Mouse (Mus musculus) gastrocnemius, adult 8-10 months (tissue): ENCODE results near the gene P2ry13. TPM values are rescaled to one million over a fixed set of nuclear protein-coding genes. Genes with fewer than 3 reads are reported as not detected.

Experiments used
- DNase-seq, 2 experiments: peaks; one replicate each; pipeline ENCODE4 v3.0.0; 2022; ENCODE audit warnings: low spot score in 2 of 2
- total RNA-seq, 4 experiments: library from RNA; stranded (reverse); gene quantifications; 2 replicates each; pipeline ENCODE4 v1.2.4; 2022

The P2ry13 gene
- total RNA-seq, result under 1 TPM in 2 of 4 experiments, not detected in 2; 0.11 to 0.22 TPM

DNA sequence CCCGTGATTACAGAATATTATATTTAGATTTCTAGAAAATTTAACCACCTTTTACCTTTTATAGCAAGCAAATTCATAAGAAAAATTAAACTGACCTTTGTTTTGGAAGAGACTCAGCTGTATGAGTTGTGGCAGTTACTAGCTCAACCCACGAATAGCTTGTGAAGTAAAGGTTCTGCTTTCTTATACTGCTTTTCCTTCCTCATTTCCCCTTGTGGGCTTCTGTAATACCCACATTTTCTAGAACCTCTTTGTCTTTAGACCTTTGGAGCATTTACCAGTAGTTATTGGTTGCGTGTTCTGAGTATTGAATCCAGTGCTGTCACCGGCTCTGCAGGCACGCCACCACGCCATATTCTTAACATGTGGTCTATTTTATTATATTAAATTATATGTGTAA lies at the start of gene P2ry13:
P2ry13 (minus strand) TSS at position 156 of the 400 bp plus-strand sequence.
- no peak for DNase-seq

DNA sequence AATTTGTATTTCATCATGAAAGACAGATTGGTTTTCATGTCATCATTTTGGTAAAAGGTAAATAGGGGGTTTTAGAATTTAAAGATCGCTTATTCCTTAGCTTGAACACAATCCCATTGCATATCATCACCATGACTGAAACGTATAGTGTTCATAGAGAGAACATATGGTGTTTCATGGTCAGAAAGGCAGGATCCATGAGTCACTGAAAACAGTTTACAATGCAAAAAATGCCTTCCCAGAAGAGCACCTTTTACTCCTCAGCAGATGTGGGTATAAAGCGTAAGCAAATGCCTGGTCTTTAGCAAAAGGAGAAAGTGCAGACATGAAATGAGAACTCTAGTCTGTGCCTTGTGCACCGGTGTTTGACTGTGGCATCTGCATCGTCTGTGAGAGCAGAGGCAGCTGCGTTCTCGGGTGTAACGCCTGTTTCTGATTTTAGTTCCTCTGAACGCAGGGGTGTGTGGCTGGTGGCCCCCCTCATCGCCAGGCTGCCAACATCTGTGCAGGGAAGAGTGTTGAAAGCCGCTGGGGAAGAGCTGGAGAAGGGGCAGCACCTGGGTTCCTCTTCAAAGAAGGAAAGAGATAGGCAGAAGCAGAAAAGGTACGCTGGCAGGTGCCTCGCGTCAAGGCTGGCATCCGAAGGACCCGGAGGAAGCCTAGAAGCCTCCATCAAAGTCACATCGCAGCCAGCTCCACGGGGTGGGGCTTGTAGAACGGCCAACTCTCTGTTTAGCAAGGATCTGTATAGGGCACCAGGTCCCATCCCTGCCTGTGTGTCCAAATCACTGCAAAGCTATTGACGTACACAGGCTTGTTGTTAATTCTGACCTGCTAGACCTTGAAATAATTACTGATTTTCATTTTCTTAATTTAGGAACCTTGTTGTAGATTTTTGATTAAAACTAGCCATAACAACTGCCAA lies 47.3 kb upstream of the P2ry13 start:
- no peak for DNase-seq

DNA sequence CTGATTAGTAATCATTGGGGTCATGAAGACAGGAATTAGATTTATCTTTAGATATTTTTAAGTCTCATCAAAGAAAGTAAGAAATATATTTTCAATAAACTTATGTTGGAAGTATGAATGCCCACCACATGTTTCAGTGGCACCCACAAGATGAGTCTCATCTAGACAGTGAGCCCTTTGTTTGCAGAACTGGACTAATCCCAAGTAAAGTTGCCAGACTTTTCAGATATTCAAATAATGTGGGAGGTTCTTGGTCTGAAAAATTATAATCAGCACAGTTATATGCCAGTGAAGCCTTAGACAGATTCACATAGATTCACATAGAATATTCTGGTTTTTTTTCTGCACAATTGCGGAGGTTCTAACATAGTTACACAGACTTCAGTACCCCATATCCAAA lies 39.8 kb upstream of the P2ry13 start:
- no peak for DNase-seq

DNA sequence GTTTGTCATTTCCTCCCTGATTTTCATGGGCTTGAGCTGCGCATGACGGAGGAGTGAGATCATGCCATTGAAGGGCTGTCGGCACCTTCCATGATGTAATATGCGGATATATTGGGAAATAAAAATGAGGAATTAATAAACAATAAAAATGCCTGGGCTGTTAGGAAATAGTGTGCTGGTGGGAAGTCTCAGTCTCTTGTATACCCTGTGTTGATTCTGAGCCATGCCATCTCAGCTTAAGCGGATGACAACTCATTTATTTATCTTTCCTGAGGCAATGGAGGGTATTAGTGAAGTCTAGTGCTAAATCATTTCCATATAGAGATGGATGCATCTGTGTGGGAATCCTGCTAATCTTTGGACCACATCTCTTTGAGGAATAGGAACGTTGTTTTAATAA lies 37.3 kb upstream of the P2ry13 start:
- DNase-seq, result no peak

DNA sequence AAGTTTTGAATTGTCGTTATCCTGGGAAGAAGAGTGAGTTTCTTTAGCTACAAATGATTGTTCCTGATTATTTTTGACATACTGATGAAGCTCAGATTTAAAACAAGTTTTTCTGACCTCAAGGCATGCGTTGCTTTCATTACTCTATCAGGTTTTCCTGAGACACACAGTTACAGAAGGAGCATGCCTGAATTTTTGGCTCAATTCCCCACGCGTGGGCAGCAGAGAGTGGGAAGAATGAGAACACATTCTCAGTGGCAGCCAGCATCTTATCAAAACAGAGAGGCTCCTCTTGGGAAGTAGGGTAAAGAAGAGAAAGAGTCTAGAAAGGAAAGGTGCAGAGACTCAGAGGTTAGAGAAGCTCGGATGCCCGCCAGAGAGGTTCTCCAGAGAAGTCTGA lies 32.7 kb upstream of the P2ry13 start:
- no peak for DNase-seq

DNA sequence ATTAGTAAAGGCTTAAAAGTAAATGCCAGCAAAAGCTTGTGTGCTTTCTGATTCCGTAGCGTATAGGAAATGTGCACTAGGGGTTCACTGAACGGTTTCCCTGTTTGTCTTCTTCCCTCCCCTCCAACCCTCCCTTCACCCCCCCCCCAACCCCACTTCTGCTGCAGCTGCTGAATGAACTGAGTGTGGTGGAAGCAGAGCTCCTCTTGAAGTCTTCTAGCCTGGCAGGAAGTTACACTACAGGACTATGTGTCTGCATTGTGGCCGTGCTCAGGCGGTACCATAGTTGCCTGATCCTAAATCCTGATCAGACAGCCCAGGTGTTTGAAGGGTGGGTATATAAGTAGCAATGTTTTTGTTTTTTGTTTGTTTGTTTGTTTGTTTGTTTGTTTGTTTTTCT lies 24.2 kb upstream of the P2ry13 start:
- no peak for DNase-seq

DNA sequence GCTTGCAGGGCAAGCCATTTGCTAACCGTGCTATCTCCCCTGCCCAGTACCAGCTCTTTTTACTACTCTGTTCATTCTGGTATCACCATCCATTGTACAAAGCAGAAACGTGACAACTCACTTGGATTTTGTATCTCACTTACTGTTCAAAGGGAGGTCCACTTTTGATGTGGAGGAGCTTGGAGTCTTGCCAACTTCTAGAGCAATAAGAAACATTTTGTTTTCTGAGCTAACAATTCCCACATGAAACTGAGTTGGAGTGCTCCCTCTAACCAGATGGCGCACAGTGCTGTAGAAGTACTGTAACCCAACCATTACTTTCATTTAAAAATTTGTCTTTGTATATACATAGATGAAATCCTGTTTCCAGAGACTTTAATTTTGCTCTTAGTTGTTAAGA lies 20.2 kb upstream of the P2ry13 start:
- DNase-seq, result no peak

DNA sequence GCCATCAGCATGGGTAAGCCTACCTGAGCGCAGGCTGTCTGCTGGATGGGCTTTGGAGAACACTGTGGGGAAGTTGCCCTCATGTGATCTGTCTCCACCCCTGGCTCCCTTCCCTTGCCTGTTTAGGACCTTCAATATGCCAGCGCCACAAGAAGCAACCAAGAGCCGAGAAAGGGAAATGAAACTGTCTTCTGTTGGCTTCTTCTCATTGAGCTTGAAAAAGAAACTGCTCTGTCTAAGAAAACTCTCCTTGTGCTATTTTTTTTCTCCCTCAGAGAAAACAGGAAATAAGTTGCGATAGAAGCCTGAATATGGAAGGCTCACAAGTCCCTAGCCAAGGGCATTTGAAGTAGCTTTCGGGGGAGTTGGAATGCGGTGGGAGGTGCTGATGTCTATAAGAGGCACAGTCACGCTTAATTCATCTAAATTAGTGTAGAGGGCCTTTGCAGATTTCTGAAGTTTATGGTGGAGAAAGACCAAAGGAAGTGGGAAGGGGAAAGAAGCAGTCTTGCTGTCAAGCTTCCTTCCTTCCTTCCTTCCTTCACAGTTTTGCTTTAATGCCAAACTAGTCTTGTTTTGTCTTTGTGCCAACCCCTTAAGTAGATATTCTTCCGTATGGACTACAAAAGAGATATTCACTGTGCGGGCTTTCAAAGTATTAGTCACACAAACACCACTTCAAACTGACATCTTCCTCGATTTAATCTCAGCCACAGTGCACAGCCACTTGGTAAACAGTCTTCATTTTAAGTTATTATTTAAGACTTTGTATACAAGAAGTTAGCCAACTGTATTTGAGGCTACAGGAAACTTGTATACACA lies 18.3 kb upstream of the P2ry13 start:
- DNase-seq, result no peak

DNA sequence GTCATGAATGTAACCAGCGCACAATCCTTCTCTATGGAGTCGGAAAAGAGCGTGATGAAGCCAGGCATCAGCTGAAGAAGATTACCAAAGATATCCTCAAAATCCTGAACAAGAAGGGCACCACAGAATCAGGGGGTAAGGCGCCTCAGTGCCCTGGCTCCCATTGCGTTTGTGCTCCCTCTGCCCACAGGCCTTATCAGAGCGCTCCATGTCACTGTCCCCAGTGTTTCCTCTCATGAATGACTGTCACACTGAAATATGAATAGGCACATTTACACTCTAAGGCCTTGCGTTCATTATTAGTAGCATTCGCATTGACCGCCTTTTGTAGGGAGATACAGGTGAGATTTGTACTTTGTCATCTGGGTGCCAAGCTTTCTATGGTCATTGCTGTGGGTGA lies 17.0 kb upstream of the P2ry13 start:
- no peak for DNase-seq

DNA sequence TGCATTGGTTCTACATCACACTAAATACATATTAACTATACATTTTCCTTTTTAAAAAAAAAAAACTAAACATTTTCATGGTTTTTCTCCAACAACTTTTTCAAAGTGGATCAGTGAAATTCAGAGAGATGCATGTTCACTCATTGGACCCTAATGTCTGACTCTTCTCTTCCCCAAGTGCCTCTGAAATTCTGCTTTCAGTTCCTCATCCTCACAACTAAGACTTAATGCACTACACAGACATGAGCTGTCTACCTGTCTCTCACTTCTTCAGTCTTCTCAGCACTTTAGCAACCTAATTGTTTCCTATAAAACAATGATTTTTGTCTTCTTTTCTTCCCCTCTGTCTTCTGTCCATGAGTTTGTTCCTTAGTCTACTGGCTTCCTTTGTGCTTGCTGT lies 14.7 kb upstream of the P2ry13 start:
- no peak for DNase-seq

DNA sequence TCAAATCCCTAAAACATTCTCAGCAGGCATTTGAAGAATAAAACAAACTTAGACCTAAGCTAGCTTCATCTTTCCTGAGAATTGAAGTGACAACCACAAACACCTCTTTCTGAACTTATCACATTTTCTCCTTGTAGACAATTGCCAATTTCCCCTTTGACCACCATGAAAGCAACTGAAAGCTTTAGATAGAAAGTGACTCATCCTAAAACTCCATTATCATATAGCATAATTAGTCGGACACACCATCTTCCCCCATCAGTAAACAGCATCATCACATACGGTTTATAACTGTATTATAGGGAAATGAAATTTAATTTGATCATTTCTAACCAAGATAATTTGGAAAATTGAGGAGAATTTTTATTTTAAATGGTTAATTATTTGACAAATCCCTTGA lies 11.6 kb upstream of the P2ry13 start:
- DNase-seq, result no peak

DNA sequence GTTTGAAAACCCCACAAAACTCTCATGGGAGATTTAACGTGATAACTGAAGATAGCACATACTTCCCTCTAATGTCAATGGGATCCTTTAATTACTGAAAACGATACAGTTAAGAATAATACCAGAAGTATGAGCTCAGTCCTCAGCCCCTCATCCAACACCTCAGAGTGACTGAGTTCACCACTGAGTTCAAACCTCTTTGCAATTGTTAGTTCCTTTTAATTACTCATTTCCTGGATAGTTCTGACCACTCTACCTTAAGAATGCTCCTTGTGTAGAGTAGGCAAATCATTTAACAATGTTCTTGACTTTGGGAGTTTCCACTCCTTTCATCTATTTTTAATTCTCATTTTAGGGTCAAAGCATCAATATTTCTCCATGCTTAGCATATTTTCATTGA lies 8.6 kb upstream of the P2ry13 start:
- DNase-seq, result no peak

DNA sequence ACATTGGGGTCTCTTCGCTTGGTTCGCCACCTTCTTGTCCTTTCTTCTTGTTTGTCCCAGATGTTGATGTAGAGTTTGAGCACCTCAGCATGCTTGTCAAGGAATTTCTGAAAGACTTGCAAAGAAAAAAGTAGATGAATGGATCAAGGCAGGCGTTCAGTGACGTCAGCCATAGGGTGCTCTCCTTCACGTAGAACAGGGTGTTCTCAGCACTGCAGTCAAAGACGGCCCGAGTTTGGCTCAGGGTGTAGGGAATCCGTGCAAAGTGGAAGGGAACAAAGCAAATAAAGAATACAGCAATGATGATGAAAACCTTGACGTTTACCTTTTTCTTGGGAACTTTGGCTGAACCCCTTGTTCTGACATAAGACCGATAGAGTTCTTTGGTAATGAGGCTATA lies 6.5 kb upstream of the P2ry13 start:
- DNase-seq, result no peak

DNA sequence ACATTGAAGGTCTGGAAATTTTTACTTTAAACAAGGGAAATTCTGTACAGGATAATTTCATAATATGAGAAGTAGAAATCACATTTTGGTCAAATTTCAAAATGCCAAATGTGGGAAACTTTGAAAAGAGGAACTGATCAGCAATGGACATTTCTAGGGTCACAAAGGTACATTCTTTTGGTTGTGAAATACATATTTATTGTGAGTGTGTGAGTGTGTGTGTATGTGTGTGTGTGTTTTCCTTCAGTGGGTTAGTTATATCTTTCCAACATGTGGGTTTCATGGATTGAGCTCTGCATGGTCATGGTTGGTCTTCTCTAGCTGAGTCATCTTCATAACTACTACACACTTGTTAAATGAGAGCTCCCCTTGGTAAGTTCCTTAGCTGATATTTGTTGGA lies 1.7 kb upstream of the P2ry13 start:
- DNase-seq, result no peak

DNA sequence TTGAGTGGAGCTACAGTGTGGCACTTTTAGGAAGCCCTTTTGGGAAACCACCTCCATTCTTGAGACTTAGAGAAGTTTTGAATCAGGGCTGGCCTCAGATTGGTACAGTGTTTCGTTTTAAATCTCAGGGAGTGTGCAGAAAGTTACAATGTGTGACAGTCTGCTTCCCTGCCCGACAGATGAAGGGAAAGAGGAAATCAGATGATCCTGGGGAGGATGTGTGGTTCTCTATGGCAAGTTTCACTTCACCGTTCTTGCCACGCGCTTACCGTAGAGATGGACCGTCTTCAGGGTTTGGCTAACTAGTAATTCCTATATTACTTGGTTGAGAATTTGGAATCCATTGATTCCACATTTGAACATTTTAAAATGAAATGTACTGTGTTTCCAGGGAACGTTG lies 1.1 kb upstream of the P2ry13 start:
- DNase-seq, result no peak

DNA sequence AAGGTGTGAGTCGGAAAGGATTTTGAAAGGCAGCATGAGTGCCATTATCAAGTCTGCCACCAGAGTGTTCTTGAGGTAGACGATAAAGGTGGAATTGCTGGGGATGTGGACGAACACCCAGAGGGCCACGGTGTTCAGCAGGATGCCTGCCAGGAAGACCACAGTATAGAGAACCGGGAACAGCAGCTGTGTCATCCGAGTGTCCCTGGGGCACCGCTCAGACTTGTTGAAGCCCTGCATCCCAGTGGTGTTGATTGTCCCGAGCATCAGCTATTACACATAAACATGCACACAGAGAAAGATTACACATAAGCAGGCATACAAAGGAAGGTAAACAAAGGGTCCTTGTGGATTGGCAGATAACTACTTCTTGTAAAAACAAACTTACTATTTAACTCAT lies 593 bp downstream of the P2ry13 start:
- no peak for DNase-seq

DNA sequence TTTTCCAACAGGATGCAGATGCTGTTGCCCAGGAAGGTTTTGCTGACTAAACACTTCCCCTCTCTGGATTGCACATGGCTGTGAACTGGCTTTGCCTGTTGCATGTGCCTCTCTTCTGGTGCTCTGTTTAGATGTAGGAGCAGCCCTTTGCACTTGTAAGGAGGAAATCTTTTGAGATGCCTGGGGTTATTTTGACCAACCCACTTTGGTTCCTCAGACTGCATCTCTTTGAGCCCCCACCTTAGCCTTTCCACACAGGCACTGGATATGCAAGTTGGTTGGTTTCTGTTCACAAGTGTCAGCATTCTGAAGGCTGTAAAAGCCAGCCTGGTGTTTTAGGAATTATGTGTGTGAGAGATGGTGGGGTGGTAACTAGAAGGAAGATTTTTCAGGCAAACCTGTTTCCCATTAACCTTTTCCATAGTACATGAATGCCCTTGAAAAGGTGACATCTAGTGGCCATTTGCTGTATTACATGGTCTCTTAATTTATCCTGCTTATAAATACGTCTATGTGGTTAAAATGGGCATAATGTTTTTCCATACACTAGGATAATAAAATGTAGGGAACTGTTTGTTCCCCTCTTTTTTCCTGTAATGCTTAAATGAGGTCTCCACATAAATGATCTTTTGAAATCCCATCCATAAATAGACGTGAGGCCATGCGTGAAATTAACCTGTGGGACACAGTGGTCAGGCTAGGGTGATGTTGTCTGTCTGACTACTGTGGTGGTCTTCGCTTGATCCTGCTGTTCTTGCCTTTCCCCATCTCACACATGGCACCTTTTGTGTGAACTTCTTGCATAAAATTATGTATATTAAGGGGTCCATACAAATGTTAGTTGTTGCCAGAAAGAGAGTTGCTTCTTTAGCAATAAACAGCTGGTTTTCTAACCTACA lies 1.8 kb downstream of the P2ry13 start:
- no peak for DNase-seq

DNA sequence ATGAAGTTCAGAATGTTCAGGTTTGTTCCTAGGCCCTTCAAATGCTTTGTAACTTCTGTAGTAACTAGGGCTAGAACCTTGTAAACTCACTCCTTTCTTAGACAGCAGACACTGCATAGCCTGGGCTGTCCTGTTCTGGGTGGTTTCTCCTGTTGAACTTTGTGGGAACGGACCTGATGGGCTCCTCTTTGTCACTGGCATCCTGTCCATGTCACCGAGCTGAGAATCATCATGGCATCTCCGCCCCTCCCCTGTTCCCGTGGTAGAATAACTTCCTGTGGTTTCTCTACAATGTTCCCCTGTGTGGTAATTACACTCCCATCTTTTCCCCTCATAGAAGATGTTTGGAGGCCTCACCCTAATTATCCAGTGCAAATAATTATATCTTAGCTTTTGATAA lies 4.7 kb downstream of the P2ry13 start:
- no peak for DNase-seq

DNA sequence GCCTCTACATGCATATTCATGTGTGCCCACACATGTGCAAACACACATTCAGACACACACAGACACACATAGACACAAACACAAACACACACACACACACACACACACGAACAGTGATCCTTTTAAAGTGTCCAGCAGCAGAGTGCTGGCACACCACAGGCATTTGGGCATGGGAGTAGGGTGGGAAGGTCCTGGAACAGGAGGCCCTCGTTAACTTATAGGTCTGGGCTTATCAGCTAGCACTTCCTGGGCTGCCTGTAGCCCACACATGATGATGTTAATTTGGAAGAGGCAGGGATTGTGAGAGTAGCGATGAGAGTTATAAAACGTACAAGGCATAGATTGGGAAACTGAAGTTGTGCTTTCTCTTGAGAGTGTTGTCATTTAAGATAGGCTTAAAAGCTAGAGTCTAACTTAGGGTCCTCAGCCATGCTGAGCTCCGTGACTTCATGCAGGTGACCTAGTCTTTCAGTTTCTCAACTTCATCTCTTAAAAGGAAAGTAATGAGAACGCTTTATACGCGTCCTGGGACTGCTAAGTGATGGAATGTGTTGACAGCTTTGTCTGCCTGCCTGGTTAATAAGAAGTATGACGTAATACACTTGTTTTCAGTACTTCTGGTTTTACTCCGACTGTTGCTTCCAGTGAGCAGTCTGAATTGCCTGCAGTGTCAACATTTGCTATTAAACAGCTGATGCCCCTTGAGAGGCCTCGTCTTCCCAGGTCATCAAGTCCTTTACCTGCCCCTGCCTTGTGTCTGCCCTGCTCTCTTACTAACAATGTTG lies 5.8 kb downstream of the P2ry13 start:
- no peak for DNase-seq

DNA sequence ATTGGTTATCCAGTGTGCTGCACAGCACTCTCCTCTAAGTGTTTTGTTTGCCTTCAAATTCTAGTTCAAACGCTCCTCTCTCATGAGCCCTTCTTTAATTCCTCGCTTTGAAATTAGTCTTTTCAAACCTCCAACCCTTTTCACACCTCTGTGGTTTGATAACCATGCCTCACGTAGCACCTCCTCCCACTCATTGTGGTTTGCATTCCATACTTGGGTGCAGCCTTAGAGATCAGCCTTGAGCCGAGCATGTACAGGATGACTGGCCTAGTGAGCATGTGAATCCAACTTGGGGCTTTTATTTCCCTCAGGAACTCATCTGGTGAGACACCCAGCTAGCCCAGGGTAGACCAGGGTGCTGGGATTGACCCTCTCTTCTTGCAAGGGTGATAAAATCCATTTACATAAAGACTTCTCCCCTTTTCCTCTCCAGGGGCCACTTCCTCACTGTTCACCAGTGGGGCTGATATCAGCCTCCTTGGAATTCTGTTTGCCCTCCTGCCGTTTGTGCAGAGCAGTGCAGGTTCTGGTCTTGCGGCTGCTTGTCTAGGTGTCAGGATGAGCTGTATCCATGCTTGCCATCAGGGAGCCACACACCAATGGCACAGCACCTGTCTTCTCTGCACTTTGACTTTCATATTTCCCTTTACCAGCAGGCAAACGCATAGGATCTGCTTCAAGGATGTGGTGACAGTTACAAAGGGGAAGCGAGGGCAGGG lies 6.7 kb downstream of the P2ry13 start:
- DNase-seq, result no peak
